Mouse (Mus musculus) forebrain, embryonic 10.5 days (tissue): ENCODE results near the gene Ugt2b38. TPM values are rescaled to one million over a fixed set of nuclear protein-coding genes. Genes with fewer than 3 reads are reported as not detected.
A peak's percentile ranks its signal among the peaks of the same experiment; 100 is the strongest.
"Not testable (repeated sequence)": the region's sequence is repeated elsewhere in the genome, so short reads cannot be mapped to it uniquely, and the experiment has no call there.

Experiments
- DNase-seq: peaks from one replicate; pipeline ENCODE4 v3.0.0-alpha.2; 2017; ENCODE audit warnings: low spot score; ENCODE audit errors: extremely low spot score
- H3K27ac ChIP-seq: fragments of 300-500 bp; sonication (generic); 2 replicates; pipeline ENCODE4 v1.5.1; 2016; ENCODE audit warnings: mild to moderate bottlenecking
- H3K27me3 ChIP-seq: fragments of 300-500 bp; sonication (generic); 2 replicates; pipeline ENCODE4 v1.6.1; 2016; ENCODE audit warnings: mild to moderate bottlenecking; ENCODE audit not compliant: poor library complexity, severe bottlenecking
- H3K36me3 ChIP-seq: fragments of 300-500 bp; sonication (generic); replicated peaks from 2 replicates; pipeline ENCODE4 v1.6.1; 2016; ENCODE audit warnings: mild to moderate bottlenecking, moderate library complexity
- H3K4me1 ChIP-seq: fragments of 300-500 bp; sonication (generic); 2 replicates; pipeline ENCODE4 v1.6.1; 2016
- H3K4me3 ChIP-seq: fragments of 300-500 bp; sonication (generic); 2 replicates; pipeline ENCODE4 v1.5.1; 2016; ENCODE audit warnings: mild to moderate bottlenecking, moderate library complexity
- H3K9me3 ChIP-seq: fragments of 300-500 bp; sonication (generic); 2 replicates; pipeline ENCODE4 v1.6.1; 2016; ENCODE audit warnings: mild to moderate bottlenecking, moderate library complexity
- WGBS: fragments of 180-500 bp; shearing (Covaris S2); methylation state at CpG from one replicate; pipeline ENCODE4 v1.1.7; 2016; 5-methylcytosine and 5-hydroxymethylcytosine counted together
- polyA plus RNA-seq: library from polyadenylated mRNA; unstranded; fragments of >200 nt; fragmentation: Nextera tagmentation; extraction: Ambion mirVana; gene quantifications from 2 replicates; pipeline ENCODE4 v1.2.1, GENCODE M21; 2016

Gene Ugt2b38
- polyA plus RNA-seq = 0.07 TPM in 1 of 2 replicates, not detected in the other

- not testable (repeated sequence) for H3K36me3 ChIP-seq, H3K9me3 ChIP-seq, DNase-seq, H3K4me3 ChIP-seq, H3K27ac ChIP-seq, H3K27me3 ChIP-seq, H3K4me1 ChIP-seq
- 94% methylated on average over 1 of the region's 2 CpGs for WGBS
Measured at GRCm38 (mm10) chr5:87424041-87424440, at the start of gene Ugt2b38. Gene Ugt2b38, minus strand, starts transcription at chr5:87424203.

- Histone ChIP-seq H3K9me3 (no peaks in the 10 kb centered on the region), H3K27ac (no peak overlapping the region), H3K36me3 (no peaks in the 10 kb centered on the region), H3K4me3 (no peak overlapping the region), H3K4me1 (no peaks in the 10 kb centered on the region), H3K27me3 (no peaks in the 10 kb centered on the region)
- WGBS = 28% methylated on average over 1 of the region's 1 CpGs
- no peak for DNase-seq
Measured at GRCm38 (mm10) chr5:87458810-87459209, 34.8 kb upstream of the Ugt2b38 start.

- Histone ChIP-seq H3K4me3 (no peak overlapping the region), H3K27me3 (no peaks in the 10 kb centered on the region), H3K27ac (no peak overlapping the region), H3K9me3 (no peaks in the 10 kb centered on the region), H3K4me1 (no peaks in the 10 kb centered on the region), H3K36me3 (no peaks in the 10 kb centered on the region)
- no peak for DNase-seq
Measured at GRCm38 (mm10) chr5:87457701-87458100, 33.7 kb upstream of the Ugt2b38 start.

- no peak for DNase-seq
- no peak overlapping the region for H3K4me3 ChIP-seq
- no peaks in the 10 kb centered on the region for H3K36me3 ChIP-seq
- H3K4me1 ChIP-seq = no peaks in the 10 kb centered on the region
- H3K9me3 ChIP-seq = no peaks in the 10 kb centered on the region
- no peaks in the 10 kb centered on the region for H3K27me3 ChIP-seq
- H3K27ac ChIP-seq = no peak overlapping the region
- 91% methylated on average over 3 of the region's 3 CpGs for WGBS
Measured at GRCm38 (mm10) chr5:87456216-87456850, 32.3 kb upstream of the Ugt2b38 start.

GRCm38 (mm10) chr5:87455519-87455918 is 31.5 kb upstream of the Ugt2b38 start:
- H3K4me1 ChIP-seq = no peaks in the 10 kb centered on the region
- DNase-seq = no peak

GRCm38 (mm10) chr5:87452514-87452913 is 28.5 kb upstream of the Ugt2b38 start:
- WGBS = 66% methylated on average over 3 of the region's 5 CpGs
- H3K4me3 ChIP-seq, DNase-seq, H3K27ac ChIP-seq, H3K27me3 ChIP-seq, H3K4me1 ChIP-seq, H3K9me3 ChIP-seq, H3K36me3 ChIP-seq: not testable (repeated sequence)

More at GRCm38 (mm10) chr5:87455519-87455918, 31.5 kb upstream of the Ugt2b38 start:
- Histone ChIP-seq H3K9me3 (no peaks in the 10 kb centered on the region), H3K36me3 (no peaks in the 10 kb centered on the region), H3K27me3 (no peaks in the 10 kb centered on the region), H3K27ac (no peak overlapping the region), H3K4me3 (no peak overlapping the region)

GRCm38 (mm10) chr5:87436264-87436663 is 12.3 kb upstream of the Ugt2b38 start:
- DNase-seq = peak; percentile 16
- Histone ChIP-seq H3K27me3 (no peaks in the 10 kb centered on the region), H3K4me3 (no peak overlapping the region), H3K36me3 (no peaks in the 10 kb centered on the region), H3K4me1 (no peaks in the 10 kb centered on the region), H3K27ac (no peak overlapping the region), H3K9me3 (no peaks in the 10 kb centered on the region)
- WGBS = 41% methylated on average over 3 of the region's 3 CpGs

GRCm38 (mm10) chr5:87425676-87426075 is 1.7 kb upstream of the Ugt2b38 start:
- WGBS = 86% methylated on average over 3 of the region's 3 CpGs
- H3K9me3 ChIP-seq = no peaks in the 10 kb centered on the region
- no peaks in the 10 kb centered on the region for H3K4me1 ChIP-seq
- H3K4me3 ChIP-seq = no peak overlapping the region
- H3K27ac ChIP-seq = no peak overlapping the region
- H3K27me3 ChIP-seq = no peaks in the 10 kb centered on the region
- no peak for DNase-seq
- no peaks in the 10 kb centered on the region for H3K36me3 ChIP-seq

- Histone ChIP-seq H3K4me1 (no peaks in the 10 kb centered on the region), H3K36me3 (no peaks in the 10 kb centered on the region), H3K4me3 (no peak overlapping the region), H3K27ac (no peak overlapping the region), H3K27me3 (no peaks in the 10 kb centered on the region), H3K9me3 (no peaks in the 10 kb centered on the region)
- DNase-seq = no peak
- 89% methylated on average over 4 of the region's 4 CpGs for WGBS
Measured at GRCm38 (mm10) chr5:87396968-87397367, 27.0 kb downstream of the Ugt2b38 start.

- Histone ChIP-seq H3K36me3 (no peaks in the 10 kb centered on the region), H3K4me3 (no peak overlapping the region), H3K27me3 (no peaks in the 10 kb centered on the region), H3K4me1 (no peaks in the 10 kb centered on the region), H3K9me3 (no peaks in the 10 kb centered on the region), H3K27ac (no peak overlapping the region)
- no peak for DNase-seq
- WGBS = 83% methylated on average over 2 of the region's 2 CpGs
Measured at GRCm38 (mm10) chr5:87390818-87391217, 33.2 kb downstream of the Ugt2b38 start.

GRCm38 (mm10) chr5:87380234-87380633 is 43.8 kb downstream of the Ugt2b38 start:
- no peak overlapping the region for H3K27ac ChIP-seq
- H3K27me3 ChIP-seq = no peaks in the 10 kb centered on the region
- DNase-seq = no peak
- H3K9me3 ChIP-seq = no peaks in the 10 kb centered on the region
- H3K4me3 ChIP-seq = no peak overlapping the region
- 82% methylated on average over 2 of the region's 2 CpGs for WGBS
- no peaks in the 10 kb centered on the region for H3K4me1 ChIP-seq
- H3K36me3 ChIP-seq = no peaks in the 10 kb centered on the region

GRCm38 (mm10) chr5:87379825-87380224 is 44.2 kb downstream of the Ugt2b38 start:
- Histone ChIP-seq H3K36me3 (no peaks in the 10 kb centered on the region), H3K27ac (no peak overlapping the region), H3K4me3 (no peak overlapping the region), H3K4me1 (no peaks in the 10 kb centered on the region), H3K9me3 (no peaks in the 10 kb centered on the region), H3K27me3 (no peaks in the 10 kb centered on the region)
- no peak for DNase-seq

GRCm38 (mm10) chr5:87375874-87376383 is 48.1 kb downstream of the Ugt2b38 start:
- 91% methylated on average over 3 of the region's 3 CpGs for whole genome bisulfite sequencing
- Histone ChIP-seq H3K36me3 (no peaks in the 10 kb centered on the region), H3K4me3 (no peak overlapping the region), H3K9me3 (no peaks in the 10 kb centered on the region), H3K27ac (no peak overlapping the region), H3K4me1 (no peaks in the 10 kb centered on the region), H3K27me3 (no peaks in the 10 kb centered on the region)
- no peak for DNase-seq

- no peaks in the 10 kb centered on the region for H3K4me1 ChIP-seq
- 84% methylated on average over 1 of the region's 1 CpGs for WGBS
- no peaks in the 10 kb centered on the region for H3K36me3 ChIP-seq
- no peaks in the 10 kb centered on the region for H3K27me3 ChIP-seq
- DNase-seq = no peak
- no peak overlapping the region for H3K4me3 ChIP-seq
- no peak overlapping the region for H3K27ac ChIP-seq
- no peaks in the 10 kb centered on the region for H3K9me3 ChIP-seq
Measured at GRCm38 (mm10) chr5:87373502-87373863, 50.5 kb downstream of the Ugt2b38 start.
